Mouse (Mus musculus) left cerebral cortex, adult 18-20 months (tissue): ENCODE measurements at regions not wholly inside any gene's neighbourhood (a gene's known extent, or its start where the extent isn't known, plus 50 kb on each side); places are given as distances from the start of the nearest gene placed in this dataset.
"Not testable (repeated sequence)": the region's sequence is repeated elsewhere in the genome, so short reads cannot be mapped to it uniquely, and the experiment has no call there.

Experiments used
- DNase-seq, 2 experiments: peaks; one replicate each; pipeline ENCODE4 v3.0.0; 2021 to 2022; ENCODE audit warnings: low spot score in 2 of 2, mixed read lengths in 1 of 2

DNA sequence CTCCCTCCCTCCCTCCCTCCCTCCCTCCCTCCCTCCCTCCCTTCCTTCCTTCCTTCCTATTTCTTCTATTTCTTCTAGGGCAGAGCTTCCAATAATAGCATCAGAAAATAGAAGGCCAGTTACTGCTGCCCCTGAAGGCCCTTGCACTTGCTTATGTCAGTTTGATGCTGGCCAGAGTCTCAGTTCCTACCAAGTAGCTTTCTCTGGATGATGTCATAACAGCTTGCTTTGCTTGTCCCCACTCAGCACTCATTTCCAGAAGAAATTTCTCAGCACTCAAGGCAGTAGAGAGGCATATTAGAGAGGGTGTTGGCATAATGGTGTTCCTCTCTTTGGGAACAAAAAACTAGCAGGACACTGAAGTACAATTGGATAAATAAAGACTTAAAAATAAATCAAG, 811.6 kb upstream of the 4930444P10Rik start:
- no peak for DNase-seq

DNA sequence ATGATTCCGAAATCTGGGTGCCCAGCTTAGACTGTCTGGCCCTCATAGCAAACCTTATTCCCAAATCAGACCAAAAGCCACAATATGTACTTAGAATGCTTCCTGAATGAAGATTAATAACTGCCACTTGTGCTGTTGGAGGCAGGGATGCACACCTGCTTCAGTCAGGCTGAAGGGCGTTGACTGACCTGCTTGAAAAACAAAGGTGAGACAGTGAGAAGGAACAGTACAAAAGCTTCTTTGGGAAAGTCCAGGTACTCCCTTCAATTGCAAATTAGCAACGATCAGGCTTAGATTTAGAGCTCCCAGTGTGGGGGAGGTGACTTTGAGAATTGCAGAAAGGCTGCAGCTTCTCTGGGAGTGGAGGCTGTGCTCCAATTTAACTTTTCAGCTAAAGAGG, 775.3 kb upstream of the 4930444P10Rik start:
- not testable (repeated sequence) for DNase-seq

DNA sequence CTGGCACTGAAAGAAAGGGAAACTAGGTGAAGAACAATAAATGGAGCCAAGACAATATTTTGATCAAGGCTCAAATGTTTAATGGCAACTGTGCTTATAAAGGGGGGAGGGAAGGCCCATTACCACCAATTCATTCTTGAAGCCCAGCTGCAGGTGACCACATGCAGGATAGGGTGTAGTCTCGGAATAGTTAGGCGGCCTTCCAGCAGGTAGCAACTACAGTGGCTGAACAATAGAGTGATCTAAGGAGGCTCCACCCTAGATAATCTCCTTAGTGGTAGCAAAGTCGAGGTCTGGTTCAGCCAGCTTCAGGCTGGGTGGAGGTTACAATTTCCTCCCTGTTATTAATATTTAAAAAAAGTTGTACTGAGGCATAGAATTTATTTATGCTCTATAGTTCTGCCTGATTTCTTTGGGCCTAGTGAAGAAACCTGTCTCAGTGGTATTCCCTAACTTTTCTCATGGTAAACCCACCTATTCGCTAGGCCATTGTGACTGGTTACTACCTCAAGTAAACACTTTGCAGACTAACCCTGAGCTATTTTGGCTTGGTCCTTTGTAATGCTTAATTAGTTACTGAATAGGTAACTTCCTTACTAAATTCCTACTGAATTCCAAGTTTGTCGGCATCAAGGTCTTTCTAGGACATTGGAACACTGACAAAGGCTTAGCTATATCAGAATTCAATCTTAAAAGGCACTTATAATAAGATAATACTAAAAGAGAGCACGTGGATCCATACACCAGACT, 774.1 kb upstream of the 4930444P10Rik start:
- DNase-seq, result not testable (repeated sequence)

DNA sequence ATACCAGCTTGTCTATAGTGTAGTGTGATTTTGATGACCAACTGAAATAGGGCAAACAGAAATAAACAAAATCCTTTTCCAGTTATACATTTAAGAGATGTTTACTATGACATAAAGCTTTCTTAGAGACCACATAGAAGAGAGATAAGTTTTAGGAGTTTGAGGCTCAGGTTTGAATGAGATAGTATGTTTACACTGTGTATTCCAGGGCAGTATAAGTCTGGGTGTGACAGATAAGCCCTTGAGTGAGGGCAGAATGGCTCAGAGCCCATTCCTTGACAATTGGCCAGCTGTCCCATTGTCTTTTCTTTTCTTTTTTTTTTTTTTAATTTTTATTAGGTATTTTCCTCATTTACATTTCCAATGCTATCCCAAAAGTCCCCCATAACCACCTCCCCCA, 744.0 kb upstream of the 4930444P10Rik start:
- no peak for DNase-seq

DNA sequence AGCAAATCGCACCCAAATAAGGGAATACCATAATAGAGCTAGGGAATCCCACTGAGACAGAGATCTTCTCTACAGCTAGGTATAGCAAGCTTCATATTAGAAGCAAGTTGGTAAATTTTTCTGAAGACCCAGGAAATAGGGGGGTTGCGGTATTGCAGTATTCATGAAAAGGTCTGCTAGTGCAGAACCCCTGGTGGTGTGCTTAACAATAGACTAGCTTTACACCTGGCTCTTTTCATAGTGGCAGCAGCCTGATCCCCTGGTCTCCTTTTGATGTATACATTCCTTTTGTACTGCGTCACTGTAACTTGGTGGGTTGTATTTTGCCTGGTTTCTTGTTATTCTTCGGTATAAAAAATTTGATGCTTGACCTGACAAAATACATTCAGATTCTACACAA, 731.6 kb upstream of the 4930444P10Rik start:
- not testable (repeated sequence) for DNase-seq

DNA sequence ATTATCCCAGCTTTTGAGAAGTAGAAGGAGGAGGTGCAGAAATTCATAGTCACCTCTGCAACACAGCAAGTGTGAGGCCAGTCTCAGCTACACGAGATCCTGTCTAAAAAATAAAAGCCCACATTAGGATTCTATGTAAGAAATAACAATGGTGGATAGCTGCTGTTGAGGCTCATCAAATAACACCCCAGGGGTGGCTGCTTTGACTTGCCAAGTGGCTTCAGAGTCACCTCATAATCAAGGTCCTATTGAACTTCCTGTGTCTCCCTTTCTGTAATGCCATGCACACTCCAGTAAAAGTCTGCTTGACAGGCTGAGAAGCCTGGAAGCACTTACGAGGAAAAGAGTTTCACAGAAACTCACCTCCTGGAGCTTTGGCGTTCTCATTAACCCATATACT, 730.9 kb upstream of the 4930444P10Rik start:
- DNase-seq, result no peak

DNA sequence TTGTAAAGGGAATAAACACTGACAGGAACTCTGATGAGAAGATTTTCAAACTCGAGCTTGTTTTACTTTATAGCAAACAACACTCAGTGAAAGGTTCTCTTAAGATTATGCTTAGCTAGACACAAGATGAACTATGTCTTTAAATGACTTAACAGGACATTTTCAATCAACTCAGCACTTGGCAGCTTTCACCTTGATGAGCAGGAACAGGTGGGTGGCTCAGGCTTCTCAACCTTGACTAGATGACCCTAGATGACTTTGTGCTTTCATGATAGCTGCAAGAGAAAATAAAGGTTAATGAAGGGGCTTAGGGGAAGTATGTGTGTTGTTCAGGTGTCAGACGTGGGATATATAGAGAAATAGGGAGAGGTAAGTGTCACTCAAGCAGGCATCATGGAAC, 728.1 kb upstream of the 4930444P10Rik start:
- DNase-seq, result no peak

DNA sequence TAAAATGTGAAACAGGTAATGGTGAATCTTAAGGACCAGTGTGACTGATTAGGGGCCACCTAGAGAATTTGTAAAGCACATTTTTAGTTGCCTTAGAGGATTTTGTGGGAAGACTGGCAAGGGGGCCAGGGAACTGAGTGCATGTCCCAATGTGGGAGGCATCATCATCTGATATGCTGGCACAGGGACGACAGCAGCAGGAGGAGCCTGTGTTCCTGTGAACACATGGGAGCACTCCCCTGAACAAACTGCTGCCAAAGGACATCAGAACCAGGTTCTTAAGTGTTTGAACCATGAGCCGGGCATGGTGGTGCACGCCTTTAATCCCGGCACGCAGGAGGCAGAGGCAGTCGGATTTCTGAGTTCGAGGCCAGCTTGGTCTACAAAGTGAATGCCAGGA, 723.4 kb upstream of the 4930444P10Rik start:
- peak; percentile 3 to 14 for DNase-seq

DNA sequence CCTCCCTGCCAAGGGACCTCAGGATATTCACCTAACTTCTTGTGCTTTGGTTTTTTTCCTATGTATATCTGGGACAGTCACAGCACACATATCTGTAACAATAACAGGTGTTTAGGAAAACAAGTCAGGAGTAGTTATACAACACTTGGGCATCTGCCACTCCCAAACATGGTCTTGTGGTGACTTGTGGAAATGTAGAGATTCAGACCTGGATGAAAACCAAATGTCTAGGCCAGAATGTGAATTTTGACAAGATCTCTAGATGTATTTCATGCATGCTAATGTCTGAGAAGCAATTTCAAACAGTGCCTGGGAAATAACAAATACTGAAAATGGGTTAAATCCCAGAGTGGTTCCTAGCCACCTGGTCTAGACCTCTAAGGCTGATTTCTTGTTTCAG, 722.6 kb upstream of the 4930444P10Rik start:
- DNase-seq, result no peak

DNA sequence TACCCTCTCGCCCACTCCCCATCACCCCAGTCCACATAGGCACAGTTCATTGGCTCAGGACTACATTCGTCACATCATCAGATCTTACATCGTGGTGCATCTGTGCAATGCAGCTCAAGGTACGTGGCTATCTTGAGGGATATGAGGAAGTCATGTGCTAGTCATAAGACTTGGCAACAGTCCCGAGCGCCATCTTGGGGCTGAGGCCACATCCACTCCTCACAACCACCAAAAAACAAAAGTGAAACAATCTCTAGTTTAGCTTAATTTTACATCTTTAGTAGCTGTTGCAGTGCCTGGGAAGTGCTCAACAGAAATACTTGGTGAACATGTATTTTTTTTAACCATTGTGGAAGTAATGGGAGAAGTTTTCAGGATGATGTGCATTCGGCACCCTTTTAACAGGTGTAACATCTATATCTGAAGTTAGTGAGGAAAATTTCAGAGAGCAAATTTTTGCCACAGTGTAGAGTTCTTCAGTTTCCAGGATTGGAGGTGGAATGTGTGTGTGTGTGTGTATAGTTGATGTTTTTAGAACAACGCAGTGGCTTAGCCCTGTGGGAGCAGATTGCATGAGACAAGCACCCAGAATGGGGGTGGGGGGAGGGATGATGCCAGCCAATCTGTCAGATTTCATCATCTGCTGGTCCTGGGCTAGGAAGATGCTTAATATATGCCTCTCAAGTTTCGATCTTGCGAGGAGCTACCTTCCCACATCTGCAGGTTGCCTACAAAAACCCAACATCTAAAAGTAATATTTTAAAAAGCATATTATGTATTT, 716.4 kb upstream of the 4930444P10Rik start:
- DNase-seq, result peak in 1 of 2 experiments; percentile 9

DNA sequence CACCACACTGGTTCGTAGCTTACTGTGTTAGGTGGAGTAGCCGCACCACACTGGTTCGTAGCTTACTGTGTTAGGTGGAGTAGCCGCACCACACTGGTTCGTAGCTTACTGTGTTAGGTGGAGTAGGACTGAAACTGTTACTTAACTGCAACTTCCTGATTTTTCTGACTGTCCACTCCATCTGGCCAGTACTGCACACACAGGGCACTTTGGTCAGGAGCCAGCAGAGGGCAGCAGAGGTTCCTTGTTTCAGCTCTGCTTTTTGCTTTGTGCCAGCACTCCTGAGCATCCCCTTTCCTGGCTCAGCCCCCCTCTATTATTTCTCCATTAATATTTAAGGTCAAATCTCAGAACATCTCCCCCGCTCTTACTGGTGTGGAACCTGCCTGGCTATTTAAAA, 705.2 kb upstream of the 4930444P10Rik start:
- peak; percentile 88 to 93 for DNase-seq

DNA sequence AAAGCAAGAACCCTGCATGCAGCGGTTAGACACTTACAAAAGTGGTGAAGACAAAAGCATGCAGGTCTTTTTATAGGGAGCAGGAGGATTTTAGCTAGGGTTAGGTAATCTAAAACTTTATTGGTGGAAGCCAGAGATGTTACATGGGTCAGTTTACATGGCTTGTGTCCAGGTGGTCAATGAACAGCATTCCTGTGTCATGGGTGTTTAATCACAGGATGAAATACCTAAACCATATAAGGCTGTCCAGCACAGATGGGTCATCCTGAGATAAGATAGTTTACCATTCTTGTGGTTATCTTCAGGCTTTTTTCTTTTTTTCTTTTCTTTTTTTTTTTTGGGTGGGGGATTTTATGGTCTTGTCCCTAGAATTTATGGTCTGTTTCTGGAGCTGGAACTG, 703.3 kb upstream of the 4930444P10Rik start:
- DNase-seq, result no peak

DNA sequence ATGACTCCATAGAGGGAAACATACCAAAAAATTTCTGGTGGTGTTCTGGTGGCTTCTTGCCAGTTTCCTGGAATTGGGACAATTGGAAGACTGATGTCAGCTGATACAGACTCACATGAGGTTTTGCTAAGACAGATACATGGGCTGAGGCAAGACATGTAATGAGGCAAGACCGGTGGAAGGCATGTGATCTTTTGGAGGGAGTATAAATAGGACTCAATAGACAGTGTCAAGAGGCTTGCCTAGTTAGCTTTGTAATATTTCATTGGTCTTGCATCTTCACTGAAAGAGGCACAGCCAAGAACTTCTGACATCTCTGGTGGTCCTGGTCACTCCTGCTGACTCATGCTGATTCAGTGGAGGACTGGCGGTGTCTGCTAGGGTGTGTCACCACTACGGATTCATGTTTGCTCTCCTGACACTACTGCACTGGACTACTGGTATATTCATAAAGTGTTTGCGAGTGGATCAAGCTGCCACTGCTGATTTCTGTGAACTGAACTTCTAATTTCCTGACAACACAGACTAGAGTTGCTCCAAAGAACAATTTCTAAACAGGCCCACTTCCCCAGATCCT, 697.7 kb upstream of the 4930444P10Rik start:
- DNase-seq, result no peak

DNA sequence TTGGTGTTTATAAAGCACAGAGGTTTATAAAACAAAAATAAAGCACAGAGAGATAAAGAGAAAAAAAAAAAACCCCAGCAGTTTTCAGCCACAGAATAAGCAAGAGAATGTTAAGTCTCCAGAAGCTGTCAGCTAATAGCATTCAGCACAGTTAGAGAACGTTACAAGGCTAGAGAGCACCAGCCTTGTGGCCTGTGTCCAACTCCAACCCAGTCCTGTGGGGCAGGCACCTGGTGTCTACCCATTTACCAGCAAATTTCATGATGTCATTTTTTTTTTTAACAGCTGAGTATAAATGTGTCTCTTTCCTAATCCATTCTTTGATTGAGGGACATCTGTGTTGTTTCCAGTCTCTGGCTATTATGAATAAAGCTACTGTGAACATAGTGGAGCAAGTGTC, 686.7 kb upstream of the 4930444P10Rik start:
- no peak for DNase-seq

DNA sequence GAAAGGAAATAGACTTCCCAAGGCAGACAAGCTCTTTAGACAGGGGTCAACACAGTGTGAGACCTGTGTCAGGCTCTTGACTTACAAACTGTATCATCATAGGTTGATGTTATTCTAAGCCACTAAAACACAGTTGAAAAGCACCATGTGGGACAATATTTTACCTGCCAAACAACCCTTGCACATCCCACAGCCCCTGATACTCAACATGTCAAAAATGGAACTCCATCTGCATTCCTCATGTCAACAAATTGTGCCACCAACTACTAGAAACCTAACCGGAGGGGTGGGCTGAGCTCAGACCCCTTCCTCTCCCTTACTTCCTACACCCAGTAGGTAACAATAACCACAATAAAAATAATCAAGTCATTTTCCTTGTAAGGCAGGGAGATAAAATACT, 667.8 kb upstream of the 4930444P10Rik start:
- DNase-seq, result no peak
